ENCODE assay signal across 8 mouse cellular contexts in the genomic region with DNA sequence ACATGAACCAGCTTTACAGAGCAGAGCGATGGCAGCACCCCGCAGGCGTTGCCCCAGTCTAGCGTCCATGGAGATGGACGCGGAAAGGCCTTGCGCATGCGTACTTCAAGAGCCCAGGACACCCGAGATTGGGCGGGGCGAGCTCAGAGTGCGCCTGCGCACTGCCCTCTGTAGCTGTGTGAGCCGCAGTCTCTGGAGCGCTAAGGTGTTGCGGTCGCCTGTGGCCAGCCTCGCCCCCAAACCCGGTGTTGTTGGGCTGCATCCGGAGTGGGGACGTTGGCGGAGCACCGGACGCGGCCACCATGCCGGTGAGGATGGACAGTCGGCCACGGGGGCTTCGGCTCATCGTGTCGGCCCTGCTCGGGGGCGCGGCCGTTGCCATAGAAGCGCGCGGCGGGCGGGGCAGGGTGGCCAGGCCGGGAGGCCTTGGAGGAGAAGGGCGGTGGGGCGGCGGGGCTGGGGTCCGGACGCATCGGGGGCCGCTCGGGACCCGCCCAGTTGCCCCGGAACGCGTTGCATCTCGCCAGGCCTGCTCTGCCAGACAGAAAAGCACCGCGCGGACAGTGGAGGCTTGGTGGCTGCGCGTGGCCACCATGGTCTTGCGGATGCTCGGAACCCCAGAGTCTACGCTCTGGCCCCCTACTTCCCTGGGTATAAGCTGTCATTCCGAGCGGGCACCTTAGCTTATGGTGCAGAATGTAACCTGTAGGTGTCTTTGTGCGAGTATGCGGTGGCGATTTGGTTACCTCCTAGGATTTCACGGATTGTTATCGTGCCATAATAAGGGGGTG. TPM values are rescaled to one million over a fixed set of nuclear protein-coding genes. Genes with fewer than 3 reads are reported as not detected.
DNase-seq lines count a peak whose midpoint lies in the region; ATAC-seq and TF ChIP-seq lines count a peak whose summit lies in the region.

Kif3a (plus strand) TSS at position 156 of the 791 bp plus-strand sequence.

- TF ChIP-seq CTCF in G1E (IDR thresholded peaks at IDR 0.05; ENCODE audit: low read depth, low read length), result no peak
- no peak for TF ChIP-seq CTCF in layer of hippocampus, adult 2 months (conservative IDR thresholded peaks at IDR 0.05)
- TF ChIP-seq CTCF in lung, embryonic 14.5 days (IDR thresholded peaks at IDR 0.05; ENCODE audit: low read depth), result no peak
- TF ChIP-seq CTCF in olfactory bulb, adult 2 months (IDR thresholded peaks at IDR 0.05; ENCODE audit: insufficient read depth, low read depth, low read length), result no peak
- 0 out of 2 replicates have a peak, but pooled peaks have one; percentile 47 for TF ChIP-seq CTCF in thymus, adult 2 months (IDR thresholded peaks at IDR 0.05; ENCODE audit: borderline replicate concordance, control insufficient read depth, extremely low read depth, insufficient read depth, low read length, poor library complexity)

- no peaks in the 10 kb centered on the region for H3K27me3 ChIP-seq in G1E (ENCODE audit: insufficient read depth, low read length)
- no peaks in the 10 kb centered on the region for H3K27me3 ChIP-seq in forebrain, embryonic 16.5 days (replicated peaks; ENCODE audit: control insufficient read depth, insufficient read depth, low read length)
- H3K27me3 ChIP-seq in lung, embryonic 14.5 days (ENCODE audit: insufficient read depth, low read length), result no peaks in the 10 kb centered on the region
- H3K27me3 ChIP-seq in thymus, adult 2 months (ENCODE audit: control insufficient read depth, insufficient read depth, low read length), result no peaks in the 10 kb centered on the region

- WGBS in forebrain, embryonic 16.5 days, result under 1% methylated on average over 69 of the region's 69 CpGs
- WGBS in lung, embryonic 14.5 days, result under 1% methylated on average over 63 of the region's 69 CpGs
- WGBS in olfactory bulb, adult 2 months, result under 1% methylated on average over 68 of the region's 69 CpGs
- WGBS in thymus, adult 2 months, result 2% methylated on average over 69 of the region's 69 CpGs

- H3K27ac ChIP-seq in forebrain, embryonic 16.5 days (ENCODE audit: low read length), result peak within 1 kb of the TSS; percentile 76
- H3K27ac ChIP-seq in layer of hippocampus, adult 2 months, result peak within 1 kb of the TSS; percentile 87
- no peak within 1 kb of the TSS for H3K27ac ChIP-seq in lung, embryonic 14.5 days (ENCODE audit: low read depth)
- H3K27ac ChIP-seq in olfactory bulb, adult 2 months (ENCODE audit: insufficient read depth, low read depth, low read length), result no peak within 1 kb of the TSS
- H3K27ac ChIP-seq in thymus, adult 2 months (ENCODE audit: control insufficient read depth, insufficient read depth, low read length), result no peak within 1 kb of the TSS

- DNase-seq in G1E (ENCODE audit: low spot score), result peak; percentile 87
- DNase-seq in cerebellum, adult 18-20 months, result peak; percentile 95 to 98
- DNase-seq in heart, postnatal 36 days, result peak; percentile 93 to 96
- peak; percentile 93 to 95 for DNase-seq in layer of hippocampus, adult 2 months (ENCODE audit: low spot score in 2 of 2)
- DNase-seq in lung, embryonic 14.5 days, result peak; percentile 98
- DNase-seq in thymus, adult 2 months, result peak; percentile 91

- H3K9me3 ChIP-seq in G1E (replicated peaks), result peaks cover 12% of the 10 kb centered on the region
- no peaks in the 10 kb centered on the region for H3K9me3 ChIP-seq in forebrain, embryonic 16.5 days (ENCODE audit: control insufficient read depth, low read length)
- no peaks in the 10 kb centered on the region for H3K9me3 ChIP-seq in lung, embryonic 14.5 days (ENCODE audit: low read depth, low read length)

- peak; percentile 62; the same call in 1 of the 2 replicates for TF ChIP-seq POLR2A in olfactory bulb, adult 2 months (IDR thresholded peaks at IDR 0.05; ENCODE audit: insufficient read depth, low read depth, low read length)
- 0 out of 2 replicates have a peak, but pooled peaks have one; percentile 21 for TF ChIP-seq POLR2A in thymus, adult 2 months (IDR thresholded peaks at IDR 0.05; ENCODE audit: control insufficient read depth, extremely low read depth, insufficient read depth, low read length, poor library complexity)

- peak within 1 kb of the TSS; percentile 95 for H3K4me3 ChIP-seq in G1E (ENCODE audit: low read depth, low read length)
- H3K4me3 ChIP-seq in forebrain, embryonic 16.5 days (replicated peaks; ENCODE audit: low read length), result peak within 1 kb of the TSS; percentile 95
- peak within 1 kb of the TSS; percentile 96 for H3K4me3 ChIP-seq in layer of hippocampus, adult 2 months
- H3K4me3 ChIP-seq in lung, embryonic 14.5 days (ENCODE audit: low read depth, low read length), result peak within 1 kb of the TSS; percentile 91
- peak within 1 kb of the TSS; percentile 60 for H3K4me3 ChIP-seq in olfactory bulb, adult 2 months (ENCODE audit: insufficient read depth, low read depth, low read length)
- H3K4me3 ChIP-seq in thymus, adult 2 months (ENCODE audit: control insufficient read depth, insufficient read depth, low read length), result peak within 1 kb of the TSS; percentile 82

- peak within 1 kb of the TSS; percentile 57 for H3K4me2 ChIP-seq in forebrain, embryonic 16.5 days (ENCODE audit: low read length)
- peak within 1 kb of the TSS; percentile 83 for H3K4me2 ChIP-seq in lung, embryonic 14.5 days

- H3K36me3 ChIP-seq in G1E (replicated peaks), result peaks cover 10% of the 10 kb centered on the region
- H3K36me3 ChIP-seq in forebrain, embryonic 16.5 days (ENCODE audit: control insufficient read depth, insufficient read depth), result peaks cover 4% of the 10 kb centered on the region
- H3K36me3 ChIP-seq in lung, embryonic 14.5 days (ENCODE audit: insufficient read depth), result no peaks in the 10 kb centered on the region
- no peaks in the 10 kb centered on the region for H3K36me3 ChIP-seq in thymus, adult 2 months (ENCODE audit: control insufficient read depth, insufficient read depth, low read length)

- peaks cover 26% of the 10 kb centered on the region for H3K4me1 ChIP-seq in G1E (ENCODE audit: insufficient read depth, low read depth, low read length)
- peaks cover 21% of the 10 kb centered on the region for H3K4me1 ChIP-seq in forebrain, embryonic 16.5 days (replicated peaks; ENCODE audit: control insufficient read depth, insufficient read depth, low read length)
- H3K4me1 ChIP-seq in lung, embryonic 14.5 days (ENCODE audit: insufficient read depth), result peaks cover 4% of the 10 kb centered on the region; the same call in 1 of the 2 replicates
- peaks cover 2% of the 10 kb centered on the region; the same call in 1 of the 2 replicates for H3K4me1 ChIP-seq in olfactory bulb, adult 2 months (ENCODE audit: control insufficient read depth, insufficient read depth, low read length)
- 0 out of 2 replicates have a peak, but pooled peaks cover 2% of the 10 kb centered on the region for H3K4me1 ChIP-seq in thymus, adult 2 months (replicated peaks; ENCODE audit: control insufficient read depth, insufficient read depth, low read length)

- peak; percentile 83 for ATAC-seq in G1E (ENCODE audit: extremely low read depth, insufficient number of reproducible peaks, low FRiP score, poor library complexity, severe bottlenecking)
- ATAC-seq in forebrain, embryonic 16.5 days, result peak; percentile 97
- ATAC-seq in lung, embryonic 14.5 days (ENCODE audit: insufficient read depth), result peak; percentile 97

- intact Hi-C loops in heart, postnatal 36 days (cut with DNase I), result loop anchor here (2.0 to 5.0 kb wide), 2 partner anchors 39 to 95 kb away; partner anchors contain the start of gene Gm9837

- peak within 1 kb of the TSS; percentile 95 for H3K9ac ChIP-seq in forebrain, embryonic 16.5 days (replicated peaks; ENCODE audit: low read depth, low read length)
- H3K9ac ChIP-seq in lung, embryonic 14.5 days, result peak within 1 kb of the TSS; percentile 71

RNA-seq across cellular contexts. Expression of gene Kif3a, which starts in this region (rescaled TPM):
- total RNA-seq in G1E (2014; fragmentation: Nextera tagmentation) (20.2 and 22.3 TPM in 2 replicates), G1E (2017) (25.7 and 27.5 TPM in 2 replicates)
- 11.2 and 12.0 TPM in 2 replicates for polyA plus RNA-seq in G1E (2012)
- 268 and 295 TPM in 2 replicates for polyA plus RNA-seq in forebrain, embryonic 16.5 days (2015; fragmentation: Nextera tagmentation; extraction: Ambion mirVana)
- 1 to 10 TPM; 8.2 to 10.0 TPM for total RNA-seq in heart, postnatal 36 days (2021)
- total RNA-seq in layer of hippocampus, adult 2 months (2021), result 100 to 1,000 TPM; 130 to 133 TPM
- 67.9 and 69.7 TPM in 2 replicates for polyA plus RNA-seq in lung, embryonic 14.5 days (2014; fragmentation: Nextera tagmentation; extraction: Ambion mirVana)
- polyA plus RNA-seq in olfactory bulb, adult 2 months (2012; ENCODE audit: insufficient read depth, insufficient read length, low replicate concordance, missing spikeins), result not detected in 2 replicates
- polyA plus RNA-seq in thymus, adult 2 months (2012; rRNA removed), result 3.8 and 4.2 TPM in 2 replicates

Comparison
In these comparisons a context has a peak if more than half of its experiments do, and no peak if none do; other contexts are left out.
1. RNA of gene Kif3a (total RNA-seq): 130 to 133 TPM in layer of hippocampus, adult 2 months; 20.2 to 27.5 TPM in G1E and 8.2 to 10.0 TPM in heart, postnatal 36 days; every median in the first group is over 4 times any median in the second.
2. H3K27ac ChIP-seq: peak in forebrain, embryonic 16.5 days (single experiment) and layer of hippocampus, adult 2 months (single experiment); none in lung, embryonic 14.5 days (single experiment), olfactory bulb, adult 2 months (single experiment) and thymus, adult 2 months (single experiment).
3. Peak in every context shown above with its lines, with median percentiles within 50 percentile points of each other: ATAC-seq, DNase-seq and H3K4me3 ChIP-seq.